Mouse (Mus musculus) cerebellum, adult 2 months (tissue): ENCODE data around the gene Ncor1. TPM values are rescaled to one million over a fixed set of nuclear protein-coding genes. Genes with fewer than 3 reads are reported as not detected.
A peak's percentile ranks its signal among the peaks of the same experiment; 100 is the strongest.
"Not testable (repeated sequence)": the region's sequence is repeated elsewhere in the genome, so short reads cannot be mapped to it uniquely, and the experiment has no call there.

Experiments
- DNase-seq, 2 experiments: peaks; one replicate each; pipeline ENCODE4 v3.0.0; 2021
- H3K27ac ChIP-seq: fragments of 200-500 bp; 2 replicates; pipeline ENCODE4 v1.5.1; 2012; ENCODE audit warnings: low read length, control low read depth, inconsistent platforms; ENCODE audit not compliant: insufficient read depth
- H3K27me3 ChIP-seq: fragments of 200-500 bp; 2 replicates; pipeline ENCODE4 v1.6.1; 2012; ENCODE audit warnings: inconsistent platforms, mild to moderate bottlenecking, low read length, moderate library complexity; ENCODE audit not compliant: control insufficient read depth, insufficient read depth
- H3K4me1 ChIP-seq: fragments of 200-500 bp; 2 replicates; pipeline ENCODE4 v1.6.1; 2011; ENCODE audit warnings: low read length; ENCODE audit not compliant: control insufficient read depth, insufficient read depth
- H3K4me3 ChIP-seq: fragments of 200-500 bp; replicated peaks from 2 replicates; pipeline ENCODE3; 2011; ENCODE audit warnings: mild to moderate bottlenecking, low read depth, low read length, control low read depth; ENCODE audit not compliant: insufficient read depth
- CTCF ChIP-seq: fragments of 200-500 bp; IDR thresholded peaks from 2 replicates; pipeline ENCODE4 v1.5.1; 2011; ENCODE audit warnings: low read depth, mild to moderate bottlenecking, control low read depth, low read length, moderate library complexity, borderline replicate concordance; ENCODE audit not compliant: insufficient read depth
- POLR2A ChIP-seq: fragments of 200-500 bp; IDR thresholded peaks from 2 replicates; pipeline ENCODE4 v1.6.1; 2011; ENCODE audit warnings: low read length, control low read depth, borderline replicate concordance; ENCODE audit not compliant: insufficient read depth
- WGBS: fragments of 180-500 bp; shearing (Covaris S2); methylation state at CpG from one replicate; pipeline ENCODE4 v1.1.7; 2018; 5-methylcytosine and 5-hydroxymethylcytosine counted together
- polyA plus RNA-seq: library from polyadenylated mRNA; depleted of rRNA; stranded (reverse); fragments of >200 nt; gene quantifications from 2 replicates; pipeline ENCODE4 v1.2.3, GENCODE M21; 2012

Gene Ncor1
- polyA plus RNA-seq, 1 experiment: 132 TPM

- 92% methylated on average over 3 of the region's 3 CpGs for WGBS
- Histone ChIP-seq H3K27me3 (no peaks in the 10 kb centered on the region), H3K4me1 (no peaks in the 10 kb centered on the region; the same call in 1 of the 2 replicates), H3K27ac (no peak overlapping the region), H3K4me3 (no peak overlapping the region)
- no peak for DNase-seq
- TF ChIP-seq POLR2A (no peak), CTCF (no peak)
These were observed 8.2 kb upstream of the Ncor1 start for GRCm38 (mm10) chr11:62466546-62466945.

- TF ChIP-seq CTCF: no peak
- no peak for TF ChIP-seq POLR2A
- Histone ChIP-seq H3K27me3 (no peaks in the 10 kb centered on the region), H3K27ac (no peak overlapping the region), H3K4me1 (no peaks in the 10 kb centered on the region; the same call in 1 of the 2 replicates), H3K4me3 (no peak overlapping the region)
- 94% methylated on average over 3 of the region's 3 CpGs for WGBS
- DNase-seq: no peak
These were observed 7.5 kb upstream of the Ncor1 start for GRCm38 (mm10) chr11:62465849-62466248.

GRCm38 (mm10) chr11:62464696-62465095, 6.4 kb upstream of the Ncor1 start:
- Histone ChIP-seq H3K27ac (no peak overlapping the region), H3K4me3 (no peak overlapping the region), H3K4me1 (no peaks in the 10 kb centered on the region; the same call in 1 of the 2 replicates), H3K27me3 (no peaks in the 10 kb centered on the region)
- peak in 1 of 2 experiments; percentile 28 for DNase-seq
- TF ChIP-seq POLR2A: no peak
- WGBS: 87% methylated on average over 3 of the region's 3 CpGs

GRCm38 (mm10) chr11:62463225-62463915, 5.0 kb upstream of the Ncor1 start:
- 40% methylated on average over 2 of the region's 2 CpGs for WGBS
- H3K27me3 ChIP-seq: no peaks in the 10 kb centered on the region
- no peak overlapping the region for H3K27ac ChIP-seq
- no peaks in the 10 kb centered on the region; the same call in 1 of the 2 replicates for H3K4me1 ChIP-seq
- TF ChIP-seq POLR2A (no peak), CTCF (no peak)
- no peak for DNase-seq
- H3K4me3 ChIP-seq: no peak overlapping the region

GRCm38 (mm10) chr11:62462529-62462928, 4.2 kb upstream of the Ncor1 start:
- H3K4me3 ChIP-seq, H3K27me3 ChIP-seq, DNase-seq, H3K4me1 ChIP-seq, H3K27ac ChIP-seq: not testable (repeated sequence)
- 98% methylated on average over 1 of the region's 1 CpGs for WGBS

GRCm38 (mm10) chr11:62458780-62459179, 439 bp upstream of the Ncor1 start:
- TF ChIP-seq CTCF: no peak
- TF ChIP-seq POLR2A: no peak
- DNase-seq: no peak
- H3K27ac ChIP-seq: no peak overlapping the region
- H3K4me3 ChIP-seq: peak overlapping the region; percentile 60
- H3K27me3 ChIP-seq: no peaks in the 10 kb centered on the region
- H3K4me1 ChIP-seq: no peaks in the 10 kb centered on the region
- 2% methylated on average over 9 of the region's 9 CpGs for WGBS

- Histone ChIP-seq H3K4me3 (peak overlapping the region; percentile 60), H3K27me3 (no peaks in the 10 kb centered on the region), H3K27ac (peak overlapping the region; percentile 90), H3K4me1 (no peaks in the 10 kb centered on the region)
- under 1% methylated on average over 18 of the region's 18 CpGs for WGBS
- no peak for TF ChIP-seq POLR2A
- TF ChIP-seq CTCF: no peak
- no peak for DNase-seq
These were observed 460 bp downstream of the Ncor1 start for GRCm38 (mm10) chr11:62457891-62458270.

GRCm38 (mm10) chr11:62457241-62457890, 975 bp downstream of the Ncor1 start:
- Histone ChIP-seq H3K27ac (peak overlapping the region; percentile 90), H3K4me3 (peak overlapping the region; percentile 60), H3K27me3 (no peaks in the 10 kb centered on the region), H3K4me1 (no peaks in the 10 kb centered on the region)
- TF ChIP-seq CTCF: no peak
- peak; percentile 85 for TF ChIP-seq POLR2A
- WGBS: under 1% methylated on average over 70 of the region's 73 CpGs
- DNase-seq: peak; percentile 89 to 91
